Mouse (Mus musculus) gastrocnemius, adult 18-20 months (tissue): ENCODE results near the gene Chchd5. TPM values are rescaled to one million over a fixed set of nuclear protein-coding genes. Genes with fewer than 3 reads are reported as not detected.
A peak's percentile ranks its signal among the peaks of the same experiment; 100 is the strongest.

Experiments used
- DNase-seq: peaks from one replicate; pipeline ENCODE4 v3.0.0; 2021; ENCODE audit warnings: low spot score
- long read RNA-seq, 2 experiments: library from polyadenylated mRNA; stranded (forward); transcript quantifications; one replicate each; pipeline ENCODE4 v2.0.0; 2021
- total RNA-seq, 2 experiments: library from RNA; stranded (reverse); gene quantifications; 2 replicates each; pipeline ENCODE4 v1.2.3; 2021

The Chchd5 gene
- 10 to 100 TPM in 1 of 2 experiments, 1 to 10 TPM in 1; 7.1 to 12.5 TPM for total RNA-seq
- long read RNA-seq, experiment 1, transcript Chchd5-201 (4 exons, 1,325 nt), result major isoform, 12 of 15 reads
- long read RNA-seq, experiment 1, partial matches to known transcripts, result 2 of 15 reads
- long read RNA-seq, experiment 1, other reads (novel, unspliced or antisense), result 0 of 15 reads
- long read RNA-seq, experiment 2, transcript Chchd5-201 (4 exons, 1,325 nt), result major isoform, 14 of 18 reads
- long read RNA-seq, experiment 2, partial matches to known transcripts, result 2 of 18 reads
- long read RNA-seq, experiment 2, other reads (novel, unspliced or antisense), result 2 of 18 reads

- peak; percentile 94 for DNase-seq
Measured at GRCm38 (mm10) chr2:129129412-129129929, at the start of gene Chchd5. Gene Chchd5 (plus strand): TSS chr2:129129700.

GRCm38 (mm10) chr2:129081097-129081496, 48.4 kb upstream of the Chchd5 start:
- no peak for DNase-seq

GRCm38 (mm10) chr2:129083514-129083913, 46.0 kb upstream of the Chchd5 start:
- DNase-seq, result no peak

GRCm38 (mm10) chr2:129084959-129085358, 44.5 kb upstream of the Chchd5 start:
- DNase-seq, result no peak

GRCm38 (mm10) chr2:129087520-129087919, 42.0 kb upstream of the Chchd5 start:
- no peak for DNase-seq

- DNase-seq, result no peak
Measured at GRCm38 (mm10) chr2:129090370-129090769, 39.1 kb upstream of the Chchd5 start.

- no peak for DNase-seq
Measured at GRCm38 (mm10) chr2:129092810-129093209, 36.7 kb upstream of the Chchd5 start.

- DNase-seq, result no peak
Measured at GRCm38 (mm10) chr2:129093926-129094724, 35.4 kb upstream of the Chchd5 start.

- DNase-seq, result peak; percentile 96
Measured at GRCm38 (mm10) chr2:129100784-129101310, 28.7 kb upstream of the Chchd5 start, which contains the start of gene Polr1b. Gene Polr1b (plus strand): TSS chr2:129100995.

- no peak for DNase-seq
Measured at GRCm38 (mm10) chr2:129112924-129113323, 16.6 kb upstream of the Chchd5 start.

GRCm38 (mm10) chr2:129115706-129116367, 13.7 kb upstream of the Chchd5 start:
- DNase-seq, result peak; percentile 39

GRCm38 (mm10) chr2:129116368-129116739, 13.1 kb upstream of the Chchd5 start:
- DNase-seq, result no peak

GRCm38 (mm10) chr2:129118061-129118460, 11.4 kb upstream of the Chchd5 start:
- DNase-seq, result no peak

- DNase-seq, result no peak
Measured at GRCm38 (mm10) chr2:129121986-129122385, 7.5 kb upstream of the Chchd5 start.

- DNase-seq, result no peak
Measured at GRCm38 (mm10) chr2:129129987-129130545, 566 bp downstream of the Chchd5 start.

- no peak for DNase-seq
Measured at GRCm38 (mm10) chr2:129130776-129131175, 1.3 kb downstream of the Chchd5 start.

GRCm38 (mm10) chr2:129132231-129132630, 2.7 kb downstream of the Chchd5 start:
- no peak for DNase-seq

- DNase-seq, result no peak
Measured at GRCm38 (mm10) chr2:129133006-129133805, 3.7 kb downstream of the Chchd5 start.

- DNase-seq, result no peak
Measured at GRCm38 (mm10) chr2:129139906-129140305, 10.4 kb downstream of the Chchd5 start.

GRCm38 (mm10) chr2:129148836-129149235, 19.3 kb downstream of the Chchd5 start:
- no peak for DNase-seq
